Mouse (Mus musculus) kidney, postnatal 36 days (tissue): ENCODE data around the gene Zc3h7b.
A peak's percentile ranks its signal among the peaks of the same experiment; 100 is the strongest.
"Not testable (repeated sequence)": the region's sequence is repeated elsewhere in the genome, so short reads cannot be mapped to it uniquely, and the experiment has no call there.

ENCODE experiments used
- DNase-seq, 2 experiments: peaks; one replicate each; pipeline ENCODE4 v3.0.0; 2021 to 2022; ENCODE audit warnings: mixed read lengths in 2 of 2

Gene Zc3h7b

GRCm38 (mm10) chr15:81739924-81740323 lies 4.9 kb upstream of the Zc3h7b start:
- DNase-seq = peak; percentile 31 to 50

GRCm38 (mm10) chr15:81742368-81742767 lies 2.5 kb upstream of the Zc3h7b start:
- DNase-seq = not testable (repeated sequence)

- peak; percentile 39 to 75 for DNase-seq
Observed at GRCm38 (mm10) chr15:81745601-81746114, 801 bp downstream of the Zc3h7b start.

- peak; percentile 84 to 85 for DNase-seq
Observed at GRCm38 (mm10) chr15:81749742-81750141, 4.9 kb downstream of the Zc3h7b start.

- DNase-seq = no peak
Observed at GRCm38 (mm10) chr15:81753669-81754068, 8.8 kb downstream of the Zc3h7b start.

- peak; percentile 53 to 79 for DNase-seq
Observed at GRCm38 (mm10) chr15:81758701-81759100, 13.8 kb downstream of the Zc3h7b start.

- no peak for DNase-seq
Observed at GRCm38 (mm10) chr15:81759542-81759941, 14.7 kb downstream of the Zc3h7b start.

GRCm38 (mm10) chr15:81760361-81761079 lies 15.7 kb downstream of the Zc3h7b start:
- peak; percentile 42 to 67 for DNase-seq

GRCm38 (mm10) chr15:81761381-81761780 lies 16.5 kb downstream of the Zc3h7b start:
- DNase-seq = no peak

- no peak for DNase-seq
Observed at GRCm38 (mm10) chr15:81761959-81762358, 17.1 kb downstream of the Zc3h7b start.

- no peak for DNase-seq
Observed at GRCm38 (mm10) chr15:81764573-81764972, 19.7 kb downstream of the Zc3h7b start.

- DNase-seq = no peak
Observed at GRCm38 (mm10) chr15:81765651-81766050, 20.8 kb downstream of the Zc3h7b start.

GRCm38 (mm10) chr15:81766439-81766838 lies 21.6 kb downstream of the Zc3h7b start:
- DNase-seq = no peak

- DNase-seq = peak in 1 of 2 experiments; percentile 44
Observed at GRCm38 (mm10) chr15:81769037-81769436, 24.2 kb downstream of the Zc3h7b start.

GRCm38 (mm10) chr15:81772431-81773120 lies 27.7 kb downstream of the Zc3h7b start:
- no peak for DNase-seq

GRCm38 (mm10) chr15:81774505-81775171 lies 29.8 kb downstream of the Zc3h7b start:
- DNase-seq = peak; percentile 78 to 88

GRCm38 (mm10) chr15:81776631-81777422 lies 32.0 kb downstream of the Zc3h7b start:
- DNase-seq = no peak

GRCm38 (mm10) chr15:81781816-81782215 lies 37.0 kb downstream of the Zc3h7b start:
- no peak for DNase-seq

- DNase-seq = peak; percentile 60 to 74
Observed at GRCm38 (mm10) chr15:81784762-81785161, 39.9 kb downstream of the Zc3h7b start.

GRCm38 (mm10) chr15:81785701-81786100 lies 40.8 kb downstream of the Zc3h7b start:
- DNase-seq = no peak

- no peak for DNase-seq
Observed at GRCm38 (mm10) chr15:81787525-81787924, 42.7 kb downstream of the Zc3h7b start.

- no peak for DNase-seq
Observed at GRCm38 (mm10) chr15:81792444-81792843, 47.6 kb downstream of the Zc3h7b start.

- peak; percentile 68 to 76 for DNase-seq
Observed at GRCm38 (mm10) chr15:81796228-81796627, 51.4 kb downstream of the Zc3h7b start.
